Mouse (Mus musculus) limb, embryonic 14.5 days (tissue): Measurements from ENCODE around the gene Gm14862. TPM values are rescaled to one million over a fixed set of nuclear protein-coding genes. Genes with fewer than 3 reads are reported as not detected.

ENCODE experiments used
- ATAC-seq: fragments of 200-750 bp; cut with Nextera tagmentation; 2 replicates; pipeline ENCODE4 v1.8.0; 2017; ENCODE audit warnings: low read depth, moderate number of reproducible peaks, moderate TSS enrichment; ENCODE audit not compliant: low FRiP score
- DNase-seq: peaks from one replicate; pipeline ENCODE4 v3.0.0-alpha.2; 2015; ENCODE audit warnings: low spot score
- H3K27ac ChIP-seq: fragments of 300-500 bp; sonication (generic); replicated peaks from 2 replicates; pipeline ENCODE4 v1.5.1; 2014; ENCODE audit warnings: low read depth, mild to moderate bottlenecking, low read length, moderate library complexity, mixed read lengths
- H3K27me3 ChIP-seq: fragments of 300-500 bp; sonication (generic); 2 replicates; pipeline ENCODE4 v1.6.1; 2014; ENCODE audit warnings: low read length, mixed read lengths; ENCODE audit not compliant: control insufficient read depth, insufficient read depth
- H3K36me3 ChIP-seq: fragments of 300-500 bp; sonication (generic); 2 replicates; pipeline ENCODE4 v1.6.1; 2014; ENCODE audit warnings: mild to moderate bottlenecking, low read length, moderate library complexity, mixed read lengths; ENCODE audit not compliant: control insufficient read depth, insufficient read depth
- H3K4me1 ChIP-seq: fragments of 300-500 bp; sonication (generic); 2 replicates; pipeline ENCODE4 v1.6.1; 2014; ENCODE audit warnings: antibody characterized with exemption, low read length, mixed read lengths; ENCODE audit not compliant: control insufficient read depth, insufficient read depth
- H3K4me2 ChIP-seq: fragments of 300-500 bp; sonication (generic); replicated peaks from 2 replicates; pipeline ENCODE4 v1.6.1; 2014; ENCODE audit warnings: low read depth, mild to moderate bottlenecking, low read length, moderate library complexity; ENCODE audit not compliant: severe bottlenecking
- H3K4me3 ChIP-seq: fragments of 300-500 bp; sonication (generic); replicated peaks from 2 replicates; pipeline ENCODE4 v1.5.1; 2014; ENCODE audit warnings: low read length
- H3K9ac ChIP-seq: fragments of 300-500 bp; sonication (generic); 2 replicates; pipeline ENCODE4 v1.6.1; 2014; ENCODE audit warnings: mild to moderate bottlenecking, low read depth, low read length, moderate library complexity; ENCODE audit not compliant: severe bottlenecking
- H3K9me3 ChIP-seq: fragments of 300-500 bp; sonication (generic); 2 replicates; pipeline ENCODE4 v1.6.1; 2016; ENCODE audit warnings: low read length; ENCODE audit not compliant: control insufficient read depth
- POLR2A ChIP-seq: fragments of 200-500 bp; IDR thresholded peaks from 2 replicates; pipeline ENCODE4 v1.8.0; 2012; ENCODE audit warnings: inconsistent platforms, mild to moderate bottlenecking, moderate library complexity, borderline replicate concordance; ENCODE audit not compliant: insufficient read depth, insufficient read length; ENCODE audit errors: extremely low read depth
- WGBS: fragments of 180-500 bp; shearing (Covaris S2); extraction: QIAGEN DNeasy Blood & Tissue Kit; methylation state at CpG from one replicate; pipeline ENCODE4 v1.1.7; 2014; 5-methylcytosine and 5-hydroxymethylcytosine counted together
- polyA plus RNA-seq, 2 experiments: library from polyadenylated mRNA; depleted of rRNA in 1 of 2; stranded (reverse) in 1 of 2; unstranded in 1 of 2; fragments of >200 nt; fragmentation: Nextera tagmentation in 1 of 2; extraction: Ambion mirVana in 1 of 2; gene quantifications; 2 replicates each; pipeline versions ENCODE4 v1.2.1 to v1.2.3; 2012 to 2014

The Gm14862 gene
- polyA plus RNA-seq, 2 experiments: not detected

DNA sequence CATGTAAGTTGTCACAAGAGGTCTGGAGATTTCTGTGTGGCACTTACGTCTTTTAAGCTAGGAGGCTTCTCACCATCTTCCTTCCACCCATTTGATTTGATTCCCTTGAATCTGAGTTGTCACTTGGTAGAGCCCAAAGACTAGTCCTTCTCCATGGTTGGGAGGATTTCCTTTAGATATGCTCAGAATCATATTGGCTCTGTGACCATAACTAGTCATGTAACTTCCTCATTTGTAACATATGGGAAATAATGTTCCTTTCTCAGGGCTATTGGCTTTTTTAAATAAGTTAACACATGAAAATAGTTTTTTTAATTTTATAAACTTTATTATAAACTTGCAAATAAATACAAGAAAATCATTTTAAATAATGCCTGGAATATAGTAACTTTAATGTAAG, 2.6 kb upstream of the Gm14862 start:
- no peak overlapping the region for H3K9ac ChIP-seq
- no peaks in the 10 kb centered on the region for H3K9me3 ChIP-seq
- no peak overlapping the region for H3K4me2 ChIP-seq
- H3K4me1 ChIP-seq: no peaks in the 10 kb centered on the region
- WGBS: 65% methylated on average over 1 of the region's 1 CpGs
- no peak for ATAC-seq
- no peak overlapping the region for H3K4me3 ChIP-seq
- DNase-seq: no peak
- no peaks in the 10 kb centered on the region for H3K36me3 ChIP-seq
- H3K27ac ChIP-seq: no peak overlapping the region
- no peak for TF ChIP-seq POLR2A
- H3K27me3 ChIP-seq: no peaks in the 10 kb centered on the region

DNA sequence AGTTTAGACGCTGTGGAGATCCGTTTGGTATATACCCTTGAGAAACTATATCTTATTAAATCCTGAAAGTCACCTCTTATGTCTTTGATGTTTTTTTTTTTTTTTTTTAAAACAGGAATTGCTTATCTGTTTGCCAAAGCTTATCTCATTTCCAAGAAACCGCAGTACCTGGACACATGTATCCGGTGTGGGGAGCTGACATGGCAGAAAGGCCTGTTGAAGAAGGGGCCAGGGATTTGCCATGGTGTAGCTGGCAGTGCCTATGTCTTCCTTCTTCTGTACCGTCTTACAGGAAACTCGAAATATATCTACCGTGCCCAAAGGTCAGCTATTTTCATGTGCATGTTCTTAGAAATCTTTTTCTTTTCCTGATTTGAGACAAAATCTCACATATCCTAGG, 1.1 kb upstream of the Gm14862 start:
- no peaks in the 10 kb centered on the region for H3K27me3 ChIP-seq
- H3K9me3 ChIP-seq: no peaks in the 10 kb centered on the region
- no peak overlapping the region for H3K9ac ChIP-seq
- H3K36me3 ChIP-seq: no peaks in the 10 kb centered on the region
- no peak overlapping the region for H3K4me2 ChIP-seq
- TF ChIP-seq POLR2A: no peak
- WGBS: 89% methylated on average over 7 of the region's 7 CpGs
- ATAC-seq: no peak
- H3K27ac ChIP-seq: no peak overlapping the region
- no peaks in the 10 kb centered on the region for H3K4me1 ChIP-seq
- DNase-seq: no peak
- no peak overlapping the region for H3K4me3 ChIP-seq

DNA sequence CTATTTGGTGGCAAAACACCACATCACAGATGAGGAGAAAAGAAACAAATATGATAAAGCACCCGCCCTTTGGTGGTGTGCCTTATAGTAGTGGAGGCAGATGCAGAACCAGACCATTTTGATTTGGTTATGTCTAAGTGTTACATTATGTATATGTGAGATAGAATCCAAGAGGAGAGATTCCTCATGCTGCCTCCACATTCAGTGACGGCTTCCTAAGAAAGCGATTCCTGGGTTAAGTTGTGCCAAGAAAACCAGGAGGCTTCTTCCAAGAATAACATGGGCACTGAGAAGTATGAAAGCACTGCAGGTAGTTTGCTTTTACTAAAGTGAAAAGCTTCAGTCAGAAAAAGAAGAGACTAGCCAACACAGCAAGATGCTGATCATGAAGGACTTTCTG, 1.8 kb downstream of the Gm14862 start:
- Histone ChIP-seq H3K27me3 (no peaks in the 10 kb centered on the region), H3K4me3 (no peak overlapping the region), H3K4me2 (no peak overlapping the region), H3K9ac (no peak overlapping the region), H3K36me3 (no peaks in the 10 kb centered on the region), H3K27ac (no peak overlapping the region), H3K9me3 (no peaks in the 10 kb centered on the region), H3K4me1 (no peaks in the 10 kb centered on the region)
- no peak for TF ChIP-seq POLR2A
- 86% methylated on average over 3 of the region's 3 CpGs for WGBS
- no peak for DNase-seq
- ATAC-seq: no peak

DNA sequence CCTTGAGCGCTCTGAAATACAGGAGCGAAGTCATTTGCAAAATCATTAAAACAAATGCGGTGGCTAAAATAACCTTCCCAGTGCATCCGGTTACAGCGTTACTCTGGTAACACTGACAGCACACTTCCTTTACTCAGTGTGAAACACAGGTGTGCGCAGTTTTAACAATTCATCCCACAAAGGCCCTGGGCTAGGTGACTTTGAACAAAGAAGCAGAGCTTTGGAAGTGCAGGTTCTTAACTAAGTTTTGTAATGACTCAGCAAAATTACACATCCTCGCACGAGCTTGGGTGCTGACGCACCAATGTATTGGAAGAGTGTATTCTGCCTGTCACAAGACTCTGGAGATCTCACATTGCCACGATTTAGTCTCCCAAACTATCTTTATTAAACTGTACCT, 2.7 kb downstream of the Gm14862 start:
- no peak overlapping the region for H3K27ac ChIP-seq
- TF ChIP-seq POLR2A: no peak
- H3K4me2 ChIP-seq: no peak overlapping the region
- H3K9ac ChIP-seq: no peak overlapping the region
- no peak overlapping the region for H3K4me3 ChIP-seq
- 68% methylated on average over 10 of the region's 10 CpGs for WGBS
- H3K9me3 ChIP-seq: no peaks in the 10 kb centered on the region
- H3K36me3 ChIP-seq: no peaks in the 10 kb centered on the region
- DNase-seq: no peak
- H3K27me3 ChIP-seq: no peaks in the 10 kb centered on the region
- ATAC-seq: no peak
- no peaks in the 10 kb centered on the region for H3K4me1 ChIP-seq

DNA sequence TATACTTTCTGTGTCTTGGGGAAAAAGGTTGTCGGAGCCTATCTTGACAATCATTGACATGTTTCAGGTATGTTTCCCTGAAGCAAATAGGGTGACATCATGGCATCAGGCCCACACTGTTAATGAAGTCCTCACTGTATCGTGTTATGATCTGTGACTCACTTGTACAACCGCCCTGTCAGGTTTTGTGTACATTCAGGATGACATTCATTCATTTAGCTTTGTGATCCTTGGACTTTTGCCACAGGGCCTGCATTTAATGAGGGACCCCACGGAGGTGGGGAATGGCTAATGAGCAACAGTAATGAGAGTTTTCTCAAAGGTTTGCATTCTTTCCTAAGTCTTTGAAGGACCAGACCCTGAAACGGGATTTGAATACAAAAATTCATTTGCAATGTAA, 7.8 kb downstream of the Gm14862 start:
- Histone ChIP-seq H3K9me3 (no peaks in the 10 kb centered on the region), H3K4me2 (no peak overlapping the region)
- no peak for ATAC-seq

More for the DNA sequence above, 7.8 kb downstream of the Gm14862 start:
- H3K4me1 ChIP-seq: no peaks in the 10 kb centered on the region
- no peak overlapping the region for H3K9ac ChIP-seq
- no peak overlapping the region for H3K4me3 ChIP-seq
- no peak for DNase-seq
- H3K27me3 ChIP-seq: no peaks in the 10 kb centered on the region
- no peak for TF ChIP-seq POLR2A
- WGBS: 46% methylated on average over 5 of the region's 5 CpGs
- no peak overlapping the region for H3K27ac ChIP-seq
- no peaks in the 10 kb centered on the region for H3K36me3 ChIP-seq
